Mouse (Mus musculus): ENCODE measurements around the gene Elp6. TPM values are rescaled to one million over a fixed set of nuclear protein-coding genes. Genes with fewer than 3 reads are reported as not detected.
A peak's percentile ranks its signal among the peaks of the same experiment; 100 is the strongest.

The Elp6 gene
- polyA plus RNA-seq, 1 experiment from 2014 or later: 46.6 TPM

GRCm38 (mm10) chr9:110293254-110293718 is 11.7 kb upstream of the Elp6 start:
- Histone ChIP-seq H3K4me1 (no peaks in the 10 kb centered on the region), H3K9me3 (replicated peaks) (no peaks in the 10 kb centered on the region), H3K27me3 (ENCODE audit: low read depth, poor library complexity, severe bottlenecking) (no peaks in the 10 kb centered on the region), H3K27ac (no peak overlapping the region), H3K4me3 (no peak overlapping the region), H3K36me3 (no peaks in the 10 kb centered on the region)
- 73% methylated on average over 12 of the region's 12 CpGs for WGBS
- DNase-seq (ENCODE audit: low spot score): no peak

GRCm38 (mm10) chr9:110293873-110294415 is 11.0 kb upstream of the Elp6 start:
- H3K27ac ChIP-seq: no peak overlapping the region
- WGBS: 88% methylated on average over 13 of the region's 13 CpGs

GRCm38 (mm10) chr9:110294786-110295185 is 10.2 kb upstream of the Elp6 start:
- H3K27me3 ChIP-seq (ENCODE audit: low read depth, poor library complexity, severe bottlenecking): no peaks in the 10 kb centered on the region
- H3K4me3 ChIP-seq: no peak overlapping the region
- no peaks in the 10 kb centered on the region for H3K36me3 ChIP-seq
- DNase-seq (ENCODE audit: low spot score): no peak
- 41% methylated on average over 3 of the region's 3 CpGs for WGBS
- no peaks in the 10 kb centered on the region for H3K9me3 ChIP-seq (replicated peaks)
- no peak overlapping the region for H3K27ac ChIP-seq
- H3K4me1 ChIP-seq: no peaks in the 10 kb centered on the region

More at GRCm38 (mm10) chr9:110293873-110294415, 11.0 kb upstream of the Elp6 start:
- Histone ChIP-seq H3K36me3 (no peaks in the 10 kb centered on the region), H3K4me3 (no peak overlapping the region), H3K27me3 (ENCODE audit: low read depth, poor library complexity, severe bottlenecking) (no peaks in the 10 kb centered on the region), H3K4me1 (no peaks in the 10 kb centered on the region), H3K9me3 (replicated peaks) (no peaks in the 10 kb centered on the region)
- DNase-seq (ENCODE audit: low spot score): no peak

- peak; percentile 90 for DNase-seq (ENCODE audit: low spot score)
- Histone ChIP-seq H3K4me1 (no peaks in the 10 kb centered on the region), H3K36me3 (no peaks in the 10 kb centered on the region), H3K9me3 (replicated peaks) (0 out of 2 replicates have a peak, but pooled peaks cover 1% of the 10 kb centered on the region), H3K27me3 (ENCODE audit: low read depth, poor library complexity, severe bottlenecking) (no peaks in the 10 kb centered on the region), H3K4me3 (no peak overlapping the region), H3K27ac (no peak overlapping the region)
- WGBS: 12% methylated on average over 5 of the region's 5 CpGs
These were observed 7.9 kb upstream of the Elp6 start for GRCm38 (mm10) chr9:110296867-110297627.

DNA sequence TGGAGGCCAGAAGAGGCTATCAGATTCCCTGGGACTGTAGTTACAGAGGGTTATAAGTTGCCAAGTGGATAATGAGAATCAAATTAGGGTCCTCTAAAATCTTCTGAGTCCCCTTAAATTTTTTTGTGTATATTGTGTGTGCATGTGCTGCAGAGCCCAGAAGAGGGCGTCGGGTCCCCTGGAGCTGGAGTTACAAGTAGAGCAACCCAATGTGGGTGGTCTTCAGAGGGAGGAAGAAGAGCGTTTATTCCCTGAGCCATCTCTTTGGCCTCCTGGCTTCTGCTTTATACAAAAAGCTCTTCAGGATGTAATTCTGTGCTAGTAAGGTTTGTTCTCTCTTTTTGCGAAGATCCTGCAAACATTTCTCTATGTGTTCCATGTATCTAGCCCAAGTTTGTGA is 457 bp upstream of the Elp6 start:
- peak; percentile 59 for DNase-seq (ENCODE audit: low spot score)
- Histone ChIP-seq H3K4me1 (peaks cover 14% of the 10 kb centered on the region; the same call in 1 of the 2 replicates), H3K9me3 (replicated peaks) (0 out of 2 replicates have a peak, but pooled peaks cover 1% of the 10 kb centered on the region), H3K4me3 (peak overlapping the region; percentile 68), H3K36me3 (peaks cover 14% of the 10 kb centered on the region; the same call in 1 of the 2 replicates), H3K27ac (peak overlapping the region; percentile 94), H3K27me3 (ENCODE audit: low read depth, poor library complexity, severe bottlenecking) (no peaks in the 10 kb centered on the region)
- WGBS: 6% methylated on average over 4 of the region's 4 CpGs

- no peak for DNase-seq (ENCODE audit: low spot score)
These were observed 1.4 kb downstream of the Elp6 start for GRCm38 (mm10) chr9:110306371-110306770.

DNA sequence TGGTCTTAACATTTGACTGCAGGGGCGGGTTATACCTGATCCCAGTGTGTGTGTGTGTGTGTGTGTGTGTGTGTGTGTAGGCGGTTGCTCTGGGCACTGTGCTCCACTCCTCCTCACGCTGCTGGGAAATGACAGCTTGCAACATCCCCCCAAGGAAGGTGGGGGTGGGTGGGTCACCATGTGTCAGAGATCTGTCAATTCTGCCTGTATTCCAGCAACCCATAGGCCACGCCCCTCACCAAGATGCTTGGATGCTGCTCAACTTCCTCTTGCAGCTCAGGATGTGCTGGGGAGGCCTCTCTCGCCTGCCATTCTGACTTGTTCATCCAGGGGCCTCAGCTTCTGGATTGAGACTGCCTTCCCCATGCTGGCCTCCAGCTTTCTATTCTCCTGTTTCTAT is 9.7 kb downstream of the Elp6 start:
- no peaks in the 10 kb centered on the region for H3K4me1 ChIP-seq
- no peaks in the 10 kb centered on the region for H3K27me3 ChIP-seq (ENCODE audit: low read depth, poor library complexity, severe bottlenecking)
- WGBS: 88% methylated on average over 5 of the region's 5 CpGs
- no peak overlapping the region for H3K4me3 ChIP-seq
- H3K9me3 ChIP-seq (replicated peaks): no peaks in the 10 kb centered on the region
- H3K27ac ChIP-seq: no peak overlapping the region
- H3K36me3 ChIP-seq: peaks cover 91% of the 10 kb centered on the region
- DNase-seq (ENCODE audit: low spot score): no peak

More at GRCm38 (mm10) chr9:110306371-110306770, 1.4 kb downstream of the Elp6 start:
- no peaks in the 10 kb centered on the region for H3K9me3 ChIP-seq (replicated peaks)
- no peaks in the 10 kb centered on the region for H3K27me3 ChIP-seq (ENCODE audit: low read depth, poor library complexity, severe bottlenecking)
- WGBS: 91% methylated on average over 5 of the region's 5 CpGs
- H3K27ac ChIP-seq: no peak overlapping the region
- 0 out of 2 replicates have a peak overlapping the region, but pooled peaks have one; percentile 68 for H3K4me3 ChIP-seq
- H3K4me1 ChIP-seq: peaks cover 14% of the 10 kb centered on the region; the same call in 1 of the 2 replicates
- peaks cover 32% of the 10 kb centered on the region for H3K36me3 ChIP-seq

- WGBS: 92% methylated on average over 6 of the region's 6 CpGs
- H3K36me3 ChIP-seq: peaks cover 91% of the 10 kb centered on the region
These were observed 10.4 kb downstream of the Elp6 start for GRCm38 (mm10) chr9:110315410-110315809.

GRCm38 (mm10) chr9:110315904-110316303 is 10.9 kb downstream of the Elp6 start:
- Histone ChIP-seq H3K4me1 (no peaks in the 10 kb centered on the region), H3K4me3 (no peak overlapping the region), H3K9me3 (replicated peaks) (no peaks in the 10 kb centered on the region), H3K36me3 (peaks cover 91% of the 10 kb centered on the region), H3K27me3 (ENCODE audit: low read depth, poor library complexity, severe bottlenecking) (no peaks in the 10 kb centered on the region), H3K27ac (no peak overlapping the region)
- 97% methylated on average over 8 of the region's 8 CpGs for WGBS
- DNase-seq (ENCODE audit: low spot score): no peak

More at GRCm38 (mm10) chr9:110315410-110315809, 10.4 kb downstream of the Elp6 start:
- no peak for DNase-seq (ENCODE audit: low spot score)
- no peak overlapping the region for H3K4me3 ChIP-seq
- H3K9me3 ChIP-seq (replicated peaks): no peaks in the 10 kb centered on the region
- H3K4me1 ChIP-seq: no peaks in the 10 kb centered on the region
- no peak overlapping the region for H3K27ac ChIP-seq
- H3K27me3 ChIP-seq (ENCODE audit: low read depth, poor library complexity, severe bottlenecking): no peaks in the 10 kb centered on the region

- H3K36me3 ChIP-seq: peaks cover 91% of the 10 kb centered on the region
- no peak for DNase-seq (ENCODE audit: low spot score)
- no peak overlapping the region for H3K27ac ChIP-seq
- WGBS: 96% methylated on average over 8 of the region's 8 CpGs
- no peaks in the 10 kb centered on the region for H3K27me3 ChIP-seq (ENCODE audit: low read depth, poor library complexity, severe bottlenecking)
- H3K9me3 ChIP-seq (replicated peaks): no peaks in the 10 kb centered on the region
- no peak overlapping the region for H3K4me3 ChIP-seq
- no peaks in the 10 kb centered on the region for H3K4me1 ChIP-seq
These were observed 11.5 kb downstream of the Elp6 start for GRCm38 (mm10) chr9:110316503-110316902.

DNA sequence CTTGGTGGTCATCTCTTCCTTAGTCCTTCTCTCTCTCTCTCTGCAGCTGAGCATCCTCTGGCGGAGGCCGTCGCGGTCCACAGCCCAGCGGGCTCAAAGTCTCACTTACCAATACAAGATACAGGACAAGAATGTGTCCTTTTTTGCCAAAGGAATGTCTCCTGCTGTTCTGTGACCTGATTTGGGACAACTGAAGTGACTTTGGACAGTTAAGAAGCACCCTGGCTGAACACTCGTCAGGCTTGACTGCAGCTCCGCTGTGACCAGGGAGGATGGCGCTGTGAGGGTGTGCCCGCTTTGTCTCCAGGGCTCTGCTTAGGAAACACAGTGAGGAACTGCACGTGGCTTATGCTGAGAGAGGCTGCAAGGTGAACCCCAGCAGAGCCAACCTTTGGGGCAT is 15.8 kb downstream of the Elp6 start:
- Histone ChIP-seq H3K27me3 (ENCODE audit: low read depth, poor library complexity, severe bottlenecking) (no peaks in the 10 kb centered on the region), H3K27ac (no peak overlapping the region), H3K36me3 (peaks cover 62% of the 10 kb centered on the region), H3K4me3 (no peak overlapping the region), H3K4me1 (no peaks in the 10 kb centered on the region), H3K9me3 (replicated peaks) (no peaks in the 10 kb centered on the region)
- WGBS: 95% methylated on average over 10 of the region's 10 CpGs
- no peak for DNase-seq (ENCODE audit: low spot score)

DNA sequence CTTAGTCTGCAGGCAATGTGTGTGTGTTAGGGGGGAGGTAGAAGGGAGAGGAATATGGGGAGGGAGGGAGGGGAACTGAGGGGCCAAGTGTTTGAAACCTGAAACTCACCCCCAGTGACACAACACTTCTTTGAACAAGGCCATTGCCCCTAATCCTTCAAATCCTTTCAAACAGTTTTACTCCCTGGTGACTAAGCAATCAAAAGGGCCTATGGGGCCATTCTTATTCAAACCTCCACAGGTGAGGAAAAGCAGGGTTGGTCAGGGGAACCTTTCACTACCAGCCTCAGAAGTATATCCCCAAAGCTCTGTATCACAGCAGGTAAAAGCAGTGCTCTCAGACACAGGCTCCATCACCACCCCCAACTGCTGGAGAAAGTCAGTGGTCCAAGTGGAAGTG is 18.0 kb downstream of the Elp6 start:
- peaks cover 46% of the 10 kb centered on the region for H3K36me3 ChIP-seq
- H3K4me3 ChIP-seq: no peak overlapping the region
- H3K4me1 ChIP-seq: no peaks in the 10 kb centered on the region
- no peaks in the 10 kb centered on the region for H3K27me3 ChIP-seq (ENCODE audit: low read depth, poor library complexity, severe bottlenecking)
- no peak overlapping the region for H3K27ac ChIP-seq
- H3K9me3 ChIP-seq (replicated peaks): no peaks in the 10 kb centered on the region
- no peak for DNase-seq (ENCODE audit: low spot score)

GRCm38 (mm10) chr9:110324181-110324580 is 19.2 kb downstream of the Elp6 start:
- no peak for DNase-seq (ENCODE audit: low spot score)
- WGBS: 89% methylated on average over 1 of the region's 1 CpGs
- peaks cover 34% of the 10 kb centered on the region for H3K36me3 ChIP-seq
- H3K27me3 ChIP-seq (ENCODE audit: low read depth, poor library complexity, severe bottlenecking): no peaks in the 10 kb centered on the region
- no peaks in the 10 kb centered on the region for H3K4me1 ChIP-seq
- H3K9me3 ChIP-seq (replicated peaks): no peaks in the 10 kb centered on the region
- no peak overlapping the region for H3K4me3 ChIP-seq
- no peak overlapping the region for H3K27ac ChIP-seq

Data from limb, embryonic 10.5 days (tissue).